Mouse (Mus musculus) spleen, embryonic (tissue): Measurements from ENCODE around the gene Sobp.

ENCODE experiments used
- CTCF ChIA-PET: fragments of 350-600 bp; sonication (Branson Sonifier 250); formaldehyde crosslinking; loops from one replicate; lab custom pipeline; 2022; lab: Charles Lee

Sobp gene

GRCm38 (mm10) chr10:43036646-43037454 lies 137.5 kb downstream of the Sobp start:
- CTCF ChIA-PET = no interaction called here

- CTCF ChIA-PET = interaction anchor here (0.6 kb wide), 1 partner anchor 200 kb away, joined by 3 read pairs; no protein-coding TSS in a partner anchor
Measured at GRCm38 (mm10) chr10:43035579-43035978, 138.8 kb downstream of the Sobp start.

DNA sequence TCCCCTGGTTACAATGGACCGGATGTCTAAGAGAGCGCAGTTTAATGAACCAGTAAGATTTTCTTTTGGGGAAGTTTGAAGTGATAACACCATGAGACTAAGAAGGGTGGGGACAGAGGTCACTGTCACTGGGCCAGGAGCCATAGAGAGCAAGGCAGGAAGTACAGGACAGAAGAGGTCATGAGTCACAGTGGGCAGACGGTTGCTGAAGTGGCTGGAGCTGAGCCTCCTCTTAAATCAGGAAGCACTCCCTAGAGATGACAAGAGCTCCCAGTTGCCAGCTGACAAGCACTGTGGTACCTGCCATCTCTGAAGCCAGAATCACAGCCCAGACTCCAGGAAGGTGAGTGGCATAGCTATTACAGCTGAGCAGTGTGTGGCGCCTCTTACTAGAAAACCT lies 139.5 kb downstream of the Sobp start:
- CTCF ChIA-PET = no interaction called here

GRCm38 (mm10) chr10:43033481-43034248 lies 140.7 kb downstream of the Sobp start:
- CTCF ChIA-PET = no interaction called here

DNA sequence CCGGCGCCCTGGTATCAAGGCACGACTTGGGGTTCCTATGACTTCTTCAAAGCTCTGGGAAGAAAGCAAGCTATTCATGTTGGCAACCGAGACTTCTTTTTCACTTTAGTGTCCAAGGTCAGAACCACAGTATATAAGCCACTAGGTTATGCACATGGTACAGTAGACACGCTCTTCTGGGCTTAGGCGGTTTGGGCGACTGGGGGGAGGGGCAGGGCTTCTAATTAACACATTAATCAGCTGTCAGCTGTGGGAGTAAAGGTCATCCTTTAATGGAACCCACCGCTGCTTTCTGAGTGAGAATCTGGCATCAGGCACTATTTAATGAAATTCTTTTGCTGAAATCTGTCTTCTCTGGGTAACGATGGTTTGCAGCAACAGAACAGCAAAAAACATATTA lies 147.3 kb downstream of the Sobp start:
- CTCF ChIA-PET = no interaction called here

DNA sequence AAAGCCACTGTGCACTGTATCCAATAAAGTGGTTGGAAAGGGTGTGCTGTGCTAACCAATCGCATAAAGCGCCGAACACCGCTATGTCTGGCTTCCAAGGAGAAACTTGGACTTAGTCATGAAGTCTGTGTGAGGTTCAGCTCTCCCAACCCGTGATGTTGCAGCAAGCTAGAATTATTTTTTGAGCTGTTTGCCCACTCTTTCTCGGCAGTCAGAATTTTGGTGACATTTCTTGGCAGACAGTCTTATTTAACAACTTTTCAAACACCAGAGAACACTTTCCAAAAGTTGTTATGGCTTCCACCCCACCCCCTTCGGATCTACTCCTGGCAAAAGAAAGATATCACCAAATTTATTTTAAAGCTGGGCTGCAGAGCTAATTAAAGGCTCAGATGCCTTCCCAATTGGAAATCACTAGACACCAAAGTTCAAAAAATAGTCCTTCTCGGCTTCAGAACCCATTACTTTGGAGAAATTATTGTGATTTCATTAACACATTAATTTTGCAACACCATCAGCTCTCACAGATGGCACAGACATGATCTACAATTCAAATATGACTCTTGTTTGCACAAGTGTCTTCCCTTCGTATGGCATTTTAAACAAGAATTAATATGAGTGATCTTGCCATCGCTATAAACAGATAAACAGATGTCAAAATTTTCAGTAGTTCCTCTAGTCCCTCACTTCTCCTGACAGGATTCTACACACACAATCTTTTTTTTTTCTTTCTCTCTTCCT lies 150.7 kb downstream of the Sobp start:
- CTCF ChIA-PET = no interaction called here

GRCm38 (mm10) chr10:43022190-43022761 lies 152.1 kb downstream of the Sobp start:
- CTCF ChIA-PET = no interaction called here

DNA sequence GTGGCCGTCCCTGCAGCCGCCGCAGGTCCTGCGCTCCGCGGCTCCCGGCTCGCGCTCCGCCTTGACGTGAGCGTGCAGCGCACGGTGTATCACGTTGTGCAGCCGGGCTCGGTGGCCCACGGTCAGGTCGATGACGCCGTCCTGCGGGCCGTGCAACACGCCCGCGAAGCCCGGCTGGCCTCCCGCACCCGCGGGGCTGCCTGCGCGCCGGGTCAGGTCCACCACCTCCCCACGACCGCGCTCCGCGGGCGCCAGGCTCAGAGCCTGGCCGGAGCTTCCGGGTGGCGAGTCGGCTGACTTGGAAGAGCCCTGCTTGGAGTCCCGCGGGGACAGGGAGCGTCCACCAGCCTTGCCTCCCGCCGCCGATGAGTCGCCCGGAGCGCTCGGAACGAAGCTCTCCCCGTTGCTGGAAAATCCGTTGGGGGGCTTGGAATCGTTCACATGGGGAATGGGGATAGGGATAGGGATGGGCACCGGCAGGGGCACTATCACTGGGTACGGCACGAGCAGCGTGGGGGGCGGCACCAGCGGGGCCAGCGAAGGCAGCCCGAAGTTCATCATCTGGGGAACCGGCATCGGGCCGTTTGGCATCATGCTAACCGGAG lies 152.7 kb downstream of the Sobp start:
- CTCF ChIA-PET = no interaction called here

DNA sequence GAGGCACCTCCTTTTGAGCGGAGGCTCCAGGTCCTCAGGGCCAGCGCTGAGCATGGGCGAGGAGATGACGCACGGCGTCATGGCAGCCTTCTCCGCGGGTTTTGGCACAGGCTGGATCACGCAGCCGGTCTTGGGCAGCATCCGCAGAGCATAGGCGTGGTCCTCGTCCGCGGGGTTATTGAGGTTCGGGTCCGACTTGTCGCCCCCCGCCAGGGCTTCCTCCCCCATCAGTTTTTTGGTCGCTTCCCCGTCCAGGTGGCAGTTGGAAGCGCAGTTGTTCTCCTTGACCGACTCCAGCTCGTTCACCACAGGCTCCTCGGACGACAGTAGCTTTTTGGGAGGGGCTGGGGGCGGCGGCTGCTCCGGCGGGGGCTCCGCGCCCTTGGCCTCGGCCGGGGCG lies 153.3 kb downstream of the Sobp start:
- CTCF ChIA-PET = no interaction called here

DNA sequence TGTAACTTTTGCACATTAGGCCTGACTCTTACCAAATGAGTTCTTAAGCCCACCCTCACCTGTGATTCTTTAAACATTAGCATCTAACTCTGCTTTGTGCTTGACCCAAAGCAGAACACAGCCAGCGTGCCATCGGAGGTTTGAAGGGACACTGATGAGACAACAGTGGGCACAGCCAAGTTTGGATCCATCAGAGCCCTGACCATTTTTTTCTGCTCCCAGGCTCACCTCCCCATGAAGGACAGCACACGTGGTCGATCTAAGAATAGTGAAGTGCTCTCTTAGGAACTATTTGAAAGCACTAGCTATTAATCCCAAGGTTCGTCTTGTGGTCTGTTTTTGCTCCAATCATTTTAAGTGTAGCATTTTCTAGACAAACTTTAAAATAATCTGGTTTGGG lies 159.5 kb downstream of the Sobp start:
- CTCF ChIA-PET = no interaction called here

DNA sequence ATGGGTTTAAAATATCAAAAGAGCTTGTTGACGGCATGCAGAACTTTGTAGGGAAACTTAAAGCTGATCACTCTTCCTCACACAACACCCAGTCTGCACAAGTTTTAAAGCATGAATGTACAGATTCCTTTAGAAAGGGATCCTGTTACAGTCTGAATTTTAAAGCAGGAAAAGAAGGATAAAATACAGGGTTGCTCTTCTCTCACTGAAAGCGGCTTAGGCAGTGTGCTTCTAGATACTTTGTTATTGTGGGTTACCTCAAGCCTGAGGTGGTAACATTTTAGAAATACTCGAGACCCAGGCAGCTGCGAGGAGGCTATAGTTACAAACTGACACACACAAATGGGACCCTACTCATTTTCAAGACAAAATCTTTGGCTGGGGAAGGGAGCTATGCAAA lies 160.0 kb downstream of the Sobp start:
- CTCF ChIA-PET = no interaction called here

- CTCF ChIA-PET = no interaction called here
Measured at GRCm38 (mm10) chr10:43008116-43008515, 166.2 kb downstream of the Sobp start.

GRCm38 (mm10) chr10:43006534-43006933 lies 167.8 kb downstream of the Sobp start:
- CTCF ChIA-PET = no interaction called here

DNA sequence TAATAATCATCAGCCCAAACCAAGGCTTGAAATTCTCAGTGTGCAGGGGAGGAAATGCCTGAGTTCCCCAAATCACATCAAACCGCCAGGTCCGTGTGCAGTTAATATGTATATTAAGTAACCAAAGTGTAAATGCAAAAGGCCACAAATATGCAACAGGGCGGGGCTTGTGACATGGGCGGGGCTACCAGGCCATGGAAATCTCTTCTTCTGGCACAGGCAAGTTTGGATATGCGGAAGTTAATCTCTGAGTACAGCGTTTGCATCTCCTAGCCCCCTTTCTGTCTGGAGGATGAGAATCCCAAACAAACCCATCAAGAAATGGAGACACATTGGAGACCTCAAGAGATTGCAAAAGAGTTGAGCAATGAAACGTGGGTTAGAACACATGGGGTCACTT lies 168.7 kb downstream of the Sobp start:
- CTCF ChIA-PET = no interaction called here

DNA sequence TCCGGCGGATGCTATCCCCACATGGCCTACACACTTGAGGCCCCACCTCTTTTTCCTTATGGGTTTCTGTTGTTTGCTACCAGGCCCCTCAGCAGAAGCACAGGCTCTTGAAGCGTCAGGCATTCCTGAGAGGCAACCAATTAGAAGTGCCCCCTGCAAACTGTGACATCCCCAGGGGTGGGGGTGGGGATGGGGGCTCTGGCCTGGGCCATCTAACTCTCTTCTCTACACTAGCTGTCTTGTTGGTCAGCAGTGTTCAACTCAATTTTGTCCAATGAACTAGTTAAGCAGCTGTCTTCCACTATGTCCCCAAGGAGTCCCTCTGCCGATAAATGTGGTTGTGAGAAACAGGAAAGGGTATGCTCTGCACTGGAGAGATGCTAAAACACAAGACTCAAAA lies 169.3 kb downstream of the Sobp start:
- CTCF ChIA-PET = no interaction called here

DNA sequence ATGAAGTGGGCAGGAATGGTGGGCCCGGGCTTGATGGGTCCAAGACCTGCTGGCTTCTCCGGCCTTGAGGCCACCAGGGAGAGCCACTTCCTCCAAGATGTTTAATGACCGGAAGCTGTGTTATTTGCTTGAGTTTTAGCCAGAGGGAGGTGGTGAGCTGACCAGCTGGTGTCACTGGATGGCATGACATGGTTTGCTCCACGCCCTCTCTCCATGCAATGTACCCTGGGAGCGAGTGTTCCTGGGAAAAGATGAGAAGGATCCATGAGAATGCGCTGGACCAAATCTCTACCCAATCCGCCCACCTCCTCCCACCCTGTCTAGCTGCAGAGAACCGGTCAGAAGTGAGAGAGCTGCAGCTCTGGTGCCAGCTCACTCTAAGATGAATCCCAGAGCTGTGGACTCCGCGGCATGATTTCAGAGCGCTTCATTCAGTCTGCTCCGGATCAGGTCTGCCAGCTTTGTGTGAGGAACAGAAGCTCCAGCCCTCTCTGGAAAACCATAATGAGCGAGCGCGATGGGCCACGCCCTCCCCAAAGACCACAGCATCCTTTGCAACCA lies 170.1 kb downstream of the Sobp start:
- CTCF ChIA-PET = no interaction called here

DNA sequence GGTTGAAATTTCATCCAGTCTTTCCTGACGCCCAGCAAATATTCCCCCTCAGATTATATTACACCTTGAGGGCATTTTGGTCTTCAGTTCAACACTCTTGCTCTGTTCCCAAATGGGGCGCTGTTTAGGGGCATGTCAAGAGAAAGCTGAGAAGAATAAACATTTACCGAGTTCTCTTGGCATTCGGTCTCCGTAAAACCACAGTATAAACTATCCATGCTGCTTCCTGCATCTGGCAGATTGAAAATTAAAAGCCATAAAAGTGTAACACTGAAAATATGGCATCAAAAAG lies 170.9 kb downstream of the Sobp start:
- CTCF ChIA-PET = no interaction called here

DNA sequence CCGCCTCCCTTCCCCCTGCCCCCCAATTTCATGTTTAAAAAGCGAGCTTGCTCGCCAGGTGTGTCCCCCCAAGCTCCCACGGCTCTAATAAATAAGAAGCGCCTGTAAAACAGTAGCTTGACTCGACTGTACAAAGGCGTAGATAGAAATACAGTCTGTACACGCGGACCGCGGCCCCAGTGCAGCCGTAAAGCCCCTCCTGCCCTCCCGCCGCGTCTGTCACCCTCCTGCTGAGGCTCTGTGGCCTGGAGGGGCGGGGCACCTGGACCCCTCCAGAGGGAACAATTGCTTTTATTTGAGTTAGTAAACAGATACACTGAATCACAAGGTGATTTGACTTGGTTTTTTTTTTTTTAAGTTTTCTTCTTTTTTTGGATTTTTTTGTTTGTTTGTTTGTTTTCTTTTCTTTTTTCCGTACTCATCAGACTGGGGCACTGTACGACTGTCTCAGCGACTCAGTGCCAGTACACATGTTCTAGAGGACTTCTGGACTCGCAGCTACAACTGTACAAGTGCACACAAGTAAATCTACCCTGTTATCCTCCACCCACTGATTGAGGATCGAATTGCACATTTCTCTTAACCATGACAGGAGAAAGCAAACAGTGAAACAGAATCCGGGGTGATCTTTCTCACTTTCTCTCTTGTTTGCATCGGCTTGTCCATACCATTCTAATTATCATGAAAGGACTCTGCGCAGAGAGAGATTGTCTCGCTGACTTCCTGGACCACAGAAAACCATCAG lies 171.4 kb downstream of the Sobp start:
- CTCF ChIA-PET = no interaction called here

- CTCF ChIA-PET = no interaction called here
Measured at GRCm38 (mm10) chr10:43002066-43002678, 172.2 kb downstream of the Sobp start.

DNA sequence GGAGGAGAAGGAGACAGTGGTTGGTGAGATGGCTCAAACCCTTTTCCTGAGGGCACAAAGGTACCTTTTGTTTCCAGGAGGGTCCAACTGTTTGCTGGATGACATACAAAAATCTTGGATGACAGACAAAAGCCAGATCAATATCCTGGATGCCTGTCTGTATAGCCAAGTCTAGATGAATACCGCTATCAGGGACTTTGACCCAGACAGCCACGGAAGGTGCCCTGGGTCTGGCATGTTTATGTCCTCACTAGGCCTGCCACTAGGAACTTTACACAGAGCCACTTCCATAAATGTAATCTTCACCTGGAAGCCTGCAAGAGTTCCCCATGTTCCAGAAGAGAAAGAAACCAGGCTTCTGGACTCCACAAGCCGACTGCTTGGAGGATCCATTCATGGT lies 172.9 kb downstream of the Sobp start:
- CTCF ChIA-PET = no interaction called here
